Mouse (Mus musculus) heart, postnatal 14 days (tissue): ENCODE data around the gene Dnaja3. TPM values are rescaled to one million over a fixed set of nuclear protein-coding genes. Genes with fewer than 3 reads are reported as not detected.
A peak's percentile ranks its signal among the peaks of the same experiment; 100 is the strongest.

Experiments used
- DNase-seq, 2 experiments: peaks; one replicate each; pipeline ENCODE4 v3.0.0; 2021 to 2022
- intact Hi-C: fragments of 180-260 bp; cut with DNase I; formaldehyde crosslinking; loops from one replicate; pipeline ENCODE4 v1.15.1; 2025
- total RNA-seq, 2 experiments: library from RNA; stranded (reverse); gene quantifications; 2 replicates each; pipeline ENCODE4 v1.2.3; 2021

The Dnaja3 gene
- total RNA-seq, 2 experiments from 2014 or later: 121 to 123 TPM

- intact Hi-C loops: loop anchor here (10.0 kb wide), 1 partner anchor 300 kb away; no protein-coding TSS in a partner anchor
These were observed 35.4 kb upstream of the Dnaja3 start for GRCm38 (mm10) chr16:4604293-4604837.

GRCm38 (mm10) chr16:4605514-4606131 lies 34.2 kb upstream of the Dnaja3 start:
- intact Hi-C loops: loop anchor here (5.0 to 10.0 kb wide), 2 partner anchors 118 to 301 kb away; no protein-coding TSS in a partner anchor

More at GRCm38 (mm10) chr16:4604293-4604837, 35.4 kb upstream of the Dnaja3 start:
- DNase-seq: no peak

GRCm38 (mm10) chr16:4606431-4607084 lies 33.2 kb upstream of the Dnaja3 start:
- intact Hi-C loops: loop anchor here (1.0 to 10.0 kb wide), 4 partner anchors 38 to 302 kb away; no protein-coding TSS in a partner anchor
- DNase-seq: peak; percentile 51 to 73

More at GRCm38 (mm10) chr16:4605514-4606131, 34.2 kb upstream of the Dnaja3 start:
- no peak for DNase-seq

GRCm38 (mm10) chr16:4607818-4608531 lies 31.8 kb upstream of the Dnaja3 start:
- intact Hi-C loops: loop anchor here (1.0 to 10.0 kb wide), 4 partner anchors 40 to 303 kb away; no protein-coding TSS in a partner anchor
- DNase-seq: peak; percentile 87 to 90

GRCm38 (mm10) chr16:4608532-4609059 lies 31.2 kb upstream of the Dnaja3 start:
- intact Hi-C loops: loop anchor here (5.0 to 10.0 kb wide), 2 partner anchors 121 to 304 kb away; no protein-coding TSS in a partner anchor
- DNase-seq: no peak

GRCm38 (mm10) chr16:4611193-4611592 lies 28.6 kb upstream of the Dnaja3 start:
- intact Hi-C loops: no loop called here
- no peak for DNase-seq

- no peak for DNase-seq
- intact Hi-C loops: no loop called here
These were observed 28.1 kb upstream of the Dnaja3 start for GRCm38 (mm10) chr16:4611676-4612075.

- intact Hi-C loops: no loop called here
- no peak for DNase-seq
These were observed 26.1 kb upstream of the Dnaja3 start for GRCm38 (mm10) chr16:4613736-4614135.

GRCm38 (mm10) chr16:4614639-4615038 lies 25.1 kb upstream of the Dnaja3 start:
- no peak for DNase-seq
- intact Hi-C loops: no loop called here

- intact Hi-C loops: no loop called here
- DNase-seq: no peak
These were observed 24.5 kb upstream of the Dnaja3 start for GRCm38 (mm10) chr16:4615297-4615696.

GRCm38 (mm10) chr16:4616829-4617228 lies 23.0 kb upstream of the Dnaja3 start:
- intact Hi-C loops: no loop called here
- no peak for DNase-seq

- DNase-seq: no peak
- intact Hi-C loops: no loop called here
These were observed 15.7 kb upstream of the Dnaja3 start for GRCm38 (mm10) chr16:4624074-4624473.

- intact Hi-C loops: no loop called here
- DNase-seq: peak; percentile 94 to 96
These were observed 15.2 kb upstream of the Dnaja3 start, which contains the start of gene Pam16 for GRCm38 (mm10) chr16:4624481-4625110. Gene Pam16, minus strand, starts transcription at chr16:4624988.

- intact Hi-C loops: no loop called here
- no peak for DNase-seq
These were observed 12.7 kb upstream of the Dnaja3 start for GRCm38 (mm10) chr16:4627105-4627504.

- DNase-seq: no peak
- intact Hi-C loops: no loop called here
These were observed 10.8 kb upstream of the Dnaja3 start for GRCm38 (mm10) chr16:4628898-4629419.

GRCm38 (mm10) chr16:4629950-4630349 lies 9.8 kb upstream of the Dnaja3 start:
- peak; percentile 85 to 93 for DNase-seq
- intact Hi-C loops: loop anchor here (1.0 to 10.0 kb wide), 5 partner anchors 25 to 515 kb away; partner anchors contain the start of genes Cdip1 and Sec14l5

- intact Hi-C loops: loop anchor here (5.0 to 10.0 kb wide), 3 partner anchors 160 to 513 kb away; partner anchors contain the start of genes Cdip1 and Sec14l5
- peak; percentile 40 to 51 for DNase-seq
These were observed 7.7 kb upstream of the Dnaja3 start for GRCm38 (mm10) chr16:4632050-4632449.

- intact Hi-C loops: loop anchor here (5.0 to 10.0 kb wide), 3 partner anchors 159 to 511 kb away; partner anchors contain the start of genes Cdip1 and Sec14l5
- no peak for DNase-seq
These were observed 6.1 kb upstream of the Dnaja3 start for GRCm38 (mm10) chr16:4633661-4634060.

GRCm38 (mm10) chr16:4634681-4635080 lies 5.1 kb upstream of the Dnaja3 start:
- no peak for DNase-seq
- intact Hi-C loops: loop anchor here (5.0 to 10.0 kb wide), 3 partner anchors 158 to 510 kb away; partner anchors contain the start of genes Cdip1 and Sec14l5
